Mouse (Mus musculus): ENCODE measurements at regions not wholly inside any gene's neighbourhood (a gene's known extent, or its start where the extent isn't known, plus 50 kb on each side); places are given as distances from the start of the nearest gene placed in this dataset.

DNA sequence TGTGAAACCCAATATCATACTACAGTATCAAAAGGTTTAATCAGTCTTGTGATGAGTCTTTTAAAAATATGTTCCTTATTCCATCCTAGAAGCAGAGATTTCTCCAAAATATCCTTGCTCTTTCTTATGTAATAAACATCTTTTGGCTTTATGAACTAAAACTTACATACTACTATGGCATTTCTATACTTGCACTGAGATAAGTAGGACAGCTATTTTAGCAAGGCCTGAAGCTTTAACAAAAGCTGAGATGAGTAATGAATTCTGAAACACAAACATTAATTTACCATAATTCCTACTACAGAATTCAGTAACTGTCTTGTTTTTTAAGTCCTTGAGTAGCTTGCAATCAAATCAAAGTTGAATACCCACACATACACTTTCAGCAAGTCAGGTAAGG lies 252.6 kb upstream of the Arhgef26 start:
- no peak for TF ChIP-seq POLR2A (IDR thresholded peaks at IDR 0.05; ENCODE audit: insufficient read depth, low read depth, low read length)
- no peak for TF ChIP-seq CTCF (IDR thresholded peaks at IDR 0.05)
- TF ChIP-seq EP300 (IDR thresholded peaks at IDR 0.05; ENCODE audit: insufficient read depth, low read depth, low read length): no peak

Measured in heart, adult 2 months (tissue).